Mouse (Mus musculus) liver (tissue): ENCODE measurements at regions not wholly inside any gene's neighbourhood (a gene's known extent, or its start where the extent isn't known, plus 50 kb on each side); places are given as distances from the start of the nearest gene placed in this dataset.
A peak's percentile ranks its signal among the peaks of the same experiment; 100 is the strongest.

Experiments used
- DNase-seq: peaks from one replicate; pipeline ENCODE4 v3.0.0-alpha.2; 2020; ENCODE audit warnings: mixed read lengths

DNA sequence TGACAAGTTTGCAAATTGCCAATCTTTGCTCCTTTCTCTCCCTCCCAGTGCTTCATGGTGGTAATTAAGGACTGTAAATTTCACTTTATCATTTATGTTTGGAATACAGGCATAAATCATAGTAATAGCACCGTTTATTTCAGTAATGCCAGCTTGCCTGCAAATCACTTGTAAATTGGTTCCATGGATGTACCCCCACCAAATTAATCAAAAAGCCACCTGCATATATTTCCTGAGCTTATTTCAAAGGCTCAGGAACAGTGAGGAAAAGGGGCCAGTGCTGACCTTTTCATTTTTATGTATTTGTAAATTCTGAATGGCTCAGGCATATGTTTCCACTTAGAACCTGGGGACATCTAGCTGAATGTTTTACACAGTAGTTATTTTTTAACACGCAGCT lies 115.0 kb downstream of the D3Ertd751e start:
- DNase-seq, result no peak

DNA sequence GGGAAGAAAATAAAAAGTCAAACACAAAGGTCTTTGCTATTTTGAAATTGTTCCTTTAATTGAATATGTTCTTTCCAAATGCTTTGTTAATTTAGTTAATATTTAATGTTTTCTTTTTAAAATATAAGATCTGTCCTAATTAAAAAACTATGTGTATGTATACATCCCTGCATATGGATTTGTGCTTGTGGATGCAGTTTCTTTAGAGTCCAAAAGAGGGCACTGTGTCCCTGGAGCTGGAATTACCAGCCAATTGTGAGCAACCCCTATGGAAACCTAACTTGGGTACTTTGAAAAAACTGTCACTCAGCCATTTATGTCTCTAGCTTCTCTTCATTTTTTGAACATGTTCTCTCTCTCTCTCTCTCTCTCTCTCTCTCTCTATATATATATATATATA lies 120.3 kb downstream of the D3Ertd751e start:
- DNase-seq, result no peak

DNA sequence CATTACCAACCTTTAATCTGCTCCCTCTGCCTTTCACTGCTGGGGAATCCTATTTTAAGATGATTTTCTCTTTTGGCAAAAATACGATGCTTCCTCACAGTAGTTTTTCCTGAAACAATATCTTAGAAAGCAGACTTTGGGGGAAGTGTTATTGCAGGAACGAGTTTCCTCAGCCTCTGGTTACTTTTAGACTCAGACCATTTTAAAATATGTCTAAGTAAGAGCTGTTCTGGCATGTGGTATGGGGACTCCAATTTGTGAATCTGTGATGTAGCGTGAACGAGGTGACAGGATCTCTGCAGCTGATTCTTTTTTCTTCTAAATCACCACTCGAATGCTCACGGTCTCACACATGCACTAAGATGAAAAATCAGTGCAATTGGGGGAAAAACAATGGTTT lies 166.5 kb downstream of the D3Ertd751e start:
- DNase-seq, result no peak

DNA sequence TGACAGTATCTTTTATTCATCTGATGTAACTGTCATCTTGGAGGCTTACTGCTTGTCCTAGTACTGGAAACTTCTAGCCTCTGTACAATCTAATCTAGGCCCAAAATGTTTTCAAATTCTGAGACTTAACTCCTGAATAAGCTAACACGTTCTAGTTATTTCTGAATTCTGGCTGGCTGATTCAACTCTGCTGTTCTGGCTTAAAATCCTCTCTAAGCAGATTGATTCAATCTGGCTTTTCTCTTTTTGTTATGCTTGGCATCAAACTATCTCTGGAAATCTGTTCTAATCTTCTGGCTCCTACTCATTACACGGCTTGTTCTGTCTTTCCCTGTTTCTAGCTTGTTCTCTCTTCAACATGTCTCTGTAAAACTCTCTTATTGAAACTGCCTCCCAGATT lies 170.8 kb downstream of the D3Ertd751e start:
- no peak for DNase-seq

DNA sequence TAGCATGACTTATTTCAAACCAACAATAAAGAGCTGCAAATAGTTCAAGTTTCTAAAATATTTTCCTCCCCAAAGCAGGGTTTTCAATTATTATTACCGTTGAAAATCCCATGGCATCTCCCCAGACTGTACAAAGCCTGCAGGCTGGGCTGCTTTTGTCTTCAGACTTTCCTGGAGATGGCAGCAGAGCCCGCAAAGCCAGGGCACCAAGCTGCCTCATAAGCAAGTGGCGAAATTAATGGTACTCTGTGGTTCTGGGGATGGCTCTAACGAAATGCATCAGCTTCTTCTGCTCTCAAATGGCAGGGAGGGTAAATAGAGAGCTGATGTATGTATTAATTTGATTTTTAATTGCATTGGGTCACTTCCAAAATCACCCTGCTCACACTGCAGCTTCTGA lies 197.4 kb downstream of the D3Ertd751e start:
- no peak for DNase-seq

DNA sequence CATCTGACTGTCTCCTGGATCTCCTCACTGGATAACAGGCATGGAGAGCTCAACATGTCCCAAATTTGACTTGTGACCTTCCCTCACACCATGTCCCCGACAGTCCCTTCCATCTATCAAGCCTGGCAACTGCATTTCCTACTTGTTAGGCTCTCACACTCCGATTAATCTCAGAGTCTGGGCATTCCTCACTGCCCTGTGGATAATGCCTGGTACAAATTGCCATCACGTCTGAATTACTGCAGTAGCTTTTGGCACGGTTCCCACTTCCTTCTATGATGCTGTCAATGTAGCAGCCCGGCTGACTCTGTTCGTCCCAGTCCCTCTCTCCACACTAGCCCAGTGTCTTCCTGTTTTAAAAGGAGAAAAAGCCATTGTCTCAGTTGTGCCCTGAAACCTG lies 200.6 kb downstream of the D3Ertd751e start:
- DNase-seq, result no peak

DNA sequence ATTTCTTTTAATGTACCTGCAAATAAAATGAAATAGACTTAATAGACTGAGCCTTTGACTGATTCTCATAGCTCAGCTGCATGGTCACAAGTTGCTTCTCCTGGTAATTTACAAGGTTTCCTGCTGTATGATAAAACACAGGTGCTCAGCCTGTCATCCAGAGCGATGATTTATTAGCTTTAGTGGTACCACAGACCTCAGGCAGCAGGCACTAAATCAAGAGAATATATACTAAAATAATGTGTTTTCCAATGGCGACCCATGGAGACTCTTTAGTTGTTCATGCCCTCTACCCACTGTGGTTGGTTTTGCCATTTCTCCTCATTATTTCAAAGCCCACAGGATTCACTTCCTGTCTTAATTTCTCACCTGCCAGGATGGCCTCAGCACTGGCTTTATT lies 207.0 kb downstream of the D3Ertd751e start:
- no peak for DNase-seq

DNA sequence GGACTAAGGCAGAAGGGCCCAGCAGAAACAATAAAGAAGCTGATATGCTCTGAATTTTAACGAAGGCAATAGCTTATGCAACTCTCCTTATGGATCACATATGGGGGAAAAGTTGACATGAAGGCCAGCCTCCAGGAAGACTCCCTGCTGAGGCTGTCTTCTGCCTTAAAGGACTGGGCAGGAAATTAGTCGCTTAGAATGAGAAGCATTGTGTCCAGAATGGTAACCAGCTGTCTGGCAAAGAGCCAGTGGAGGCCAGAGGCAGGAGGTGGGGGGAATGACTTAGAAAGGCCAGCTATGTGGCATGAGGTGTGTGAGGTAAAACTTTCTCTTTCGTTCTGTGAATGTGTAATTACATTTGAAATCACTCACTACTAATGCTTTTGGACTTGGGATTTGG lies 215.0 kb downstream of the D3Ertd751e start:
- DNase-seq, result no peak

DNA sequence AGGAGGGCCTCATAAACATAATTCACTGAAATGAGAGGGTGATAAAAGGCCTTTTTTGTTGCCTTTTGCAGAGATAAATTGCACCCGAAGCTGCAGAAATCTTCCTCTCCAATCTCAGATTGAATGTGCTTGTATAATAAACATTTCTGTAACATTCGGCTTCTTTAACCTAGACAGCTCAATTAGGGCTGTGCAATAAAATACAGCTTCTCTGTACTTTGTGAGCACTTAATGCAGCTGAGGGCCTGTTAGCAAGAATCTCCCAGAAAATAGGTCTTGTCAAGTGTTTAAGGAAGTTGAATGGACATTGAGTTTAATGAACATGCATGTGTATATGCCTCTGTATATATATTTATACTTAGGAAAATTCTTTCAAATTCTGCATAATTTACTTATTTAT lies 217.8 kb downstream of the D3Ertd751e start:
- no peak for DNase-seq

DNA sequence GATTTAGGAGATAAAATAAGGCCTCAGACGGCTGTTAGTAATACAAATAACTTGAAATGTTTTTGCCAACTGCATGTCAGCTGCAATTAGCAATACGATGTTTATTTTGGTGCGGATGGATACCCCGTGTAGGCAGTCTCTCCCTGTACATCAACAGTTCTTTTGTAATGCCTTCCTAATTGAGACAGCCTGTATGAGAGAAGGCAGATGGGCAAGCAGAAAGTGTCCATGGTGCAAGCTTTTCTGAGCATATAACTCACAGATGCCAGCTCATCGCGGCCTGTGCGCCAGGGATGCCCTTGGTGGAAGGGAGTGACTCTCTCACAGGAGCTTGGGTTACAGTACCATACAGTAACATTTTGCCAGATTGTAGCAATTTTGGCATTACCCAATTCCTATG lies 220.5 kb downstream of the D3Ertd751e start:
- DNase-seq, result no peak

DNA sequence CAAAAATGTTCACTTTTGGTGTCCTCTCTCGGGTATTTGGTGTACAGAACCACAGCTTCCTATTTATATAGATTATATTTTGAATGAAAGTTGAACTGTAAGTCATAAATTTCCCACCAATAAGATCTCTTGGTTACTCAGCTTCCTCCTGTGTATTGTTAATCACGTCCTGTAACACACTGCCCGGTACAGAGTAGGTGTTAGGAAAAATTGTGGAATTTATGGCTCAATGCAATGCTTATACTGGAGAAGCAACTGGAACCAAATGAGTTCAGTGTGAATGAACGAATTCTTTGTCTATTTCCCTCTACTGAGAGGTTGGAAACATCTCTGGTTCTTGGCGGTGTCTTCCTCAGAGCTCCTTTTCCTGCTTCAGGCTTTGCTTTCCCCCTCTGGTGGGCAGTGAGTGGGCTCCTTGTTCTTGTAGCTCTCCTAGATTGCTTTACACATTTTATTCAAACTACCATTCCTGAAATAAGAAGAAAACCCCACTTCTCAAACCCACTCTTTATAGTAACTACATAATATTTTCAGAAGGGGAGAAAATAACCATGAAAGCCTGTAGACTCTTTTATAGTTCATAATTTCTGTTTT lies 264.4 kb downstream of the D3Ertd751e start:
- DNase-seq, result no peak

DNA sequence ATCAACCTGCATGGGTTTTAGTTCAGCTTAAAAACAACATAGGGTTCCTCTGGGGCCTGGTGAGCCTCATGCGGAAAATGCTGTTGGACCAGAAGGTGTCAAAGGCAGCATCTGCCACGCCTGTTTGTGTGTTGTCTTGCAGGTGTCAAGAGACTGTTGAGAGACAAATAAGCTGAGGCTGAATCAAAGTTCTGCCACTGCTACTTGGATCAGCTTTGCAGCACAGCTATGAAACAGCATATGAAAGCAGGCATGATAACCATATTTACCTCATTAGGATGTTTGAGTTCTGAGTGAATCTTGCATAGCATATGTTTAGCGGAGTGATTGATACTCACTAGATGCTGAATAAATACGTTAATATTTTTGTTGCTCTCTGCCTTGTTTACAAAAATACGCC lies 280.8 kb downstream of the D3Ertd751e start:
- DNase-seq, result no peak

DNA sequence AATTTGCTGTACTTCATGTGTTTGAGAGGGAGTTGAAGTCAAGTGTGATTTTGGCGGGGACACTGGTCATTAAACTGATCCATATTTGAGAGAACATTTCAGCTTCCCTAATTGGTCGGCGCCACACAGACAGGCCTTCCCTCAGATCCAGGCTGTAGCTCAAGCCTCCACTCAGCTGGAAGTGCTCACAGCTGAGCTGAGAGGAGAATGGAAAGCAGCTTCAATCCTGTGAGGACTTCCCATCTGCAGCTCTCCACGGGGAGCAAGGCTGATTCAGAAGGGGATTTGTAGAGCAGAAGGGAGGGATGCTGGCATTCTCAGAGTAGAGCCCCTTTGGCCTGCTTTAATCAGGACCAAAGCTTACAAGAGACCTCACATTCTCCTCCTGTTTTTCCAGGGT lies 297.2 kb downstream of the D3Ertd751e start:
- DNase-seq, result no peak

DNA sequence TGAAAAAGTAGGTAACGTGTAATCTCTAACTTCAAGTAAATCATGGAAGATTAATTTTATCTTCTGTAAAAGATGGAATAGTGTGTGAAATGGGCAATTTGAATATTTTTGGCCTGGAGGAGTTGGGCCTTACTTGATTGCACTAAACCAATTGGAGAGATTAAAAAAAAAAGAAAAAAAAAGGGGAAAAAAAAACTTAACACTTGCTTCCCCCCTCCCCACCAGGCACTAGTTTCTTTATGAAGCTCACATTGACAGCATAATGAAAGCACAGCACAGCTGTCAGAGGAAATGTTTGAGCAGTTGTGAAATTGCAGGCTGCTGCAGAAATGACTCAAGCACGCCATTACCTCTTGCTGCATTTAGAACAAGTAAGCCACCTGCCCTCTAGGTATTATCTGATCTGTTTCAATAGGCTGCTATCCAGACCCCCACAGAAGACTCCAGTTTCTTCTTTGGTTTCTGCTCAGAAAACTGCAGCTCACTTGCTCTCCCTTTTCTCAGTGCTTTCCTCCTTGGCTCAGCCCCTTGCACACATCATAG lies 297.9 kb downstream of the D3Ertd751e start:
- no peak for DNase-seq

DNA sequence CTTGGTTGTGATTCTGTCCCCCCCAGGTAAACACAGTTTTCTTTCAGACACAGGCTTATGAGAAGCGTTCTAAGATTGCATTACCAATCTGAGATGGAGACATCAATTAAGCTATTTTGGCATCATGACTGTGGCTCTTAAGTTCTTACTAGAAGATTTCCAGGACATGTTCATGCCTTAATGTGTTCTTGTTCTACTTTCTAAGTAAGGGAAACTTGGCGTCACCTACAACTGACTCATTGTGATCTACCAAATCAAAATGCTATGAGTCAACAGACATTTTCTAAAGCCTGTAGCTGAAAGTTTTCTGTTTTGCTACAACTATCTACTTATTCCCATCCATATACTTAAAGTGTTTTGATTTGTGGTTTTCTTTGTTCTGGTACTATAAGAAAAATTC lies 298.5 kb downstream of the D3Ertd751e start:
- no peak for DNase-seq

DNA sequence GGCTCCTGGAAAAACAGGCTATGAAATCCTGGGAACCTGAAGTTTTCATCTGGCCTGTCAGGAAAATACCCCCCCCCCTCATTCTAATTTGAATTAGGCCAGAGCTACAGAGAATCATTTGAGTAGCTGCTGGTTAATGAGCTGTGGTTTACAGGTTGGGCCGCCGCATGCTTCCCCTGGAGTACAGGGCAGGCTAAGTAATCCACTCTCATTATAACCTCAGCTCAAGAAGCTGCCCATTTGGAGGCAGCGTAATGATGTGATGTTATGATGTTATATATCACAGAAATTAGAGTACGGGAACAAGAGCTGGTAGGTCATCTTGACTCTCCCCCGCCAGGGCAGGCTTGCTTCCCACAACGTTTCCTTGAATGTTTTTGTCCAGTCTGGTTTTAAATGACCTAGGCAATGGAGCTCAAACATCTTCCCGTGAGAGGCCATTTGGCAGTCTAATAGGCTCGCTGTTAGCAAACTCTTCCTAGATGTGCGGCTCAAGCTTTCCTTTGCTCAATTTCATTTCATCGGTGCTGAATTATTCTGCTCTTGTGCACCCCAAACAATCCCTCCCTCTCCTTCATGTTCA lies 315.0 kb downstream of the D3Ertd751e start:
- no peak for DNase-seq

DNA sequence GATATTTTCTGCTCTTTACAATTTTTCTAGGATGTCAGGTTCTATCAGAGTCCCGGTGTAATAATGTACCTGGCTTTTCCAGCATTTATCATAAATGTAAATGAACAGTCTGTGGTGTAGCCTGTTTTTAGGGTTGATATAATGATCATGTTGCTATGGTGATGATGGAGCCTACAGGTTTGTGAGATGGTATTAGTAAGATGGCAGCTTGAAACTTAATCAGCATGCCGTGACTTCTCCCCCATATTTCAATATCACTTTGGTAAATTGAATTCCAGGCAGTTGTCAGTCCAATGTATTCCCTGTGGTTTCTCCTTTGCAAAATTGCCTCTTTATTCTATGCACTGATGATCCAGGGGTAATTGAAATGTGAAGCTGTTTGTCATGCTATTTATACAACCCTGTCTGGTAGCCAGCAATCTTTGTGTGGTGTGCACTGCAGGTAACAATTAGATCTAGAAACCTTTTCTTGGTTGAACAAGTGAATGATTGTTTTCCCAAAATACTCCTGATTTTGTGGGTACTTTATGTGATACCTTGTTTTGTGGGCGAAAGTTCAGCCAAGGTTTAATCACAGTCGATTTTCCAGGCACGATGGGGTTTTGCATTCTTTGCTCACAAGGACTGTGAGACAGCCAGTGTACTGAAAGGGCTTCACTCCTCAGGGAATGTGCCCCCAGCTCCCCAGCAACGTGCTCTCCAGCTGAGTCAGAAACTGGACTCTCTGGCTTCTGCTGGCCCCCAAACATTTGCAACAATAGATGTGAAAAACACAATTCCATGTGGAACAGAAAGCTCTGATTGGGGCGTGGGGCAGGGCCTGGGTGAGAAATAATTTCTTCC lies 322.9 kb downstream of the D3Ertd751e start:
- no peak for DNase-seq

DNA sequence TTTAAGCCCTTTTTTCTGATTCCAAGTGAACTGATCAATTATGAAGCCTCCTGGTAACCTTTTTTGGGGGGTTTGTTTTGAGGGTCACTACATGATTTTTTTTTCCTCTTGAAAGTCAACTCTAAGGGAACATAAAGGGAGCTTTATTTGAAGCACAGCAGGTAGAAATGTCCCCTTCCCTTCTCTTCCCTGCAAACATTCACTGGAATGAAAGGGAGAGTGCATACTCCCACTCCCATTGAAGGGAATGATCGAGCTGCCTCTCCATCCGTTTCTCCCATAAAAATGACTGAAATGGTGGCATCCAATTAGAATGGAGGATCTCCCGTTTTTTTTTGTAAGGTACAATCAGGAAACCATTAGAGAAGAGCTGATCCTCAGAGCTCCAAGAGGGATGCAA lies 323.6 kb downstream of the D3Ertd751e start:
- DNase-seq, result no peak

DNA sequence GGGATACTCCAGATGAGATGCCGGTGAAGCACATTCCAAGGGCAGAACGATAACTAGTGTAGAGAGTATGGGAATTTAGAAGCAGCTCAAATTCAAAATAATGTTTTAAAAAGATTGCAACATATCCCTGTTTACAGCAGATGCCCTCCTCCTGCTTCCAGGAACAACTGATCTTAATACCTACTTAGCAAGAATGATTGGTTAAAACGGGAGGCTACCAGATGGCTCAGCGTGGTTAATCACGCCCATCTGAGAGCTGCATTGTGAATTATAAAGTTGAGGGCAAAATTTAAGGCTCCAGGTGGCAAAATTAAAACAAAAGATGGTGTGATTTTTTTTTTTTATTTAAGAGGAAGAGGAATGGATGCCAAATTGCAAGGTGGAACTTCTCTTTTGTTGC lies 324.6 kb downstream of the D3Ertd751e start:
- DNase-seq, result no peak

DNA sequence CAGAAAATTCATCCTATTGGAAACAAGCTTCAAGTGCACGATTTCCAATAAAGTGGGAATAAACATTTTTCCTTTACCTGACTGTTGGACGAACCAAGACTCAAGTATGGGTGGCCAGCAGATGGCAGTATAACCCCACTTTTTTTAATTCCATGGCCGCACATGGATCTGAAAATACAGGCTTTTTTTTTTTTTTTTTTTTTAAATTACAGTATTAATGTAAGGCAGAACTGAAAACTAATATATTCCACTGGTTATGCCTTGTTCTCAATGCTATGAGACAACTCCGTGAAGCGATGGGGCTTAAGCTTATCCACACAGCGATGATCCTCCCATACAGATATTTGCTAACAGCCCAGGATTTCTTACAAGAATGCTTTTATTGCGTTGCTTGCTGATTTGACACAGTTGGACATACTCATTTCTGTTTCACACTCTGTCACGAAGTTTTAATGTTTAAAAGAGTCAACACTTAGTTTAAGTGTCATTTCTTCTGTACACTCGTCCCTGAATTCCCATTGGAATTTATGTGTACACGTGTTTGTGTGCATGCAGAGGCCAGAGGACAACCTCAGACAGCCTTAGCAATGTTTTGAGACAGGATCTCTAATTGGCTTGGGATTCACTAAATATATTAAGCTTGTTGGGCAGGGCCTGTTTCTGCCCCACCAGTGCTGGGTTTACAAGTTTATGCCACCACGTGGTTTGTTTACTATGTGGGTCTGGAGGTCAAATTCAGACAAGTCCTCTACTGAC lies 332.3 kb downstream of the D3Ertd751e start:
- peak; percentile 27 for DNase-seq

DNA sequence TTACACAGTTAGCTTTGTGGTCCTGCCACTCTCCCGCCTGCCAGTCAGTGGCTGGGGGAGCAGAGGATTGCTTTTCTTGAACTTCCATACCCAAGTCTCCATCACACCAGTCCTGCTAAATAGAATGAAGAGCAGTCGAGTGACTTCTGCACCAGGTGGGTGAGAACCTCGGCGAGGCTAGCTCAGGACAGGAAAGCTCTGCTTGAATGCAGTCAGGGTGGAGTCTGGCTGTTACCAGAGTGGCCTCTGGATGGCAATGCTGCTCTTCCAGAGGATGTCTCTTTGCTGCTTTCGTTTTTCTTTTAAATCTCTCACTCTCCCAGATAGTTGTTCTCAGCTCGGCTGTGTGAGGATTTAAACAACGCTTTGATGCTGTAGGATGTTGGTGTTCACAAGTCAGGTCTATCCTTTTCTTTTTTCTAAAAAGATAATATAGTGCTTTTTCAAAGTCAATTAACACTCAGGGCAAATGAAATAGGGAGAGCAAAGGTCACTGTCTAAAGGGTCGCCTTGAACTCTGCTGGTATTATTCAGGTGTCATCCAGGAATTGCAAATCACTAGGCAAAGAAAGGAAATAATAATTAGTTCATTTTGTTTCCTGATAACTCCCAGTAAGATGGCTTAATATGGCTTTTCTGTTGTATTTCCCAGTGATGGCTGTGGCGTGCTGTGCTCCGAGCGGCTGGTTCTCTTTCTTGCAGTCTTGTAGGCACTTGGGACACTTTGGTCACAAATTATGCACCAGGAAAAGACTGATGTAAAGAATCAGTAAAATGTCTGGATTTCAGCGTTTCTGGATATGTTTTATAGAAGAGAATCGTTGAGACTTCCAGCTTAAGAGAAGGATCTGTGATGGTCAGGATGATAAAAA lies 368.8 kb downstream of the D3Ertd751e start:
- peak; percentile 7 for DNase-seq

DNA sequence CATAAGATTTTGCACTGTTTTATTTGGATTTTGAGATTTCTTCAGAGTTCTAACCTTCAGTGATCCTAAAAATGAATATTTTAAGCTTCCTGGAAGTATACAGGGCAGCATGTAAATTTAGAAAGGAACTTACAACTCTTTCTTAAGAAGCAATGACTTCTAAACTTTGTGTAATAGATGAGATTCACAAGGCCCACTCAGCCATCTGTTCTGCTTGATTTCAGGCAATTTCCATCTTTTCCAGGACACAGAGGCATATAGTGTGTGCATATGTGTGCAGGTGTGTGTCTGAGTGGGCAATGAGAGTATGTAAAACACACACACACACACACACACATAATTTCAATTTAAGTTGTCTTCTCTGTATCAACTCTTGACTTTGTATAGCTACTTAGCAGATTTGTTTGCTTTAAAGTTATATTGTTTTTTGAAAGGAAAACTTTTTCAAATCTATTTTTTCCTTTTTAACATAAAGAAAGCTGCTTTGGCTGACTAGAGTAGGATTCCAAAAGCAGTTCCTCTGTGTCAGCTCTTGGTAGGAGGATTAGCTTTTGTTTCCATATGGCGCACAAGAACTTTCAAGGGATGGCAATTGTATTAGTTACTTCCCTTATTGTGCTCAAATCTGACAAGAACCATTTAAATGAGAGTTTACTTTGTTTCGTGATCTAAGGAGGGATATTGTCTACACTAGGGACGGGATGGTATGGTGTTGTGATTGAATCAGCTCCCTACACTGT lies 387.6 kb downstream of the D3Ertd751e start:
- no peak for DNase-seq
